Mouse (Mus musculus): ENCODE results near the gene Hs6st2.

DNA sequence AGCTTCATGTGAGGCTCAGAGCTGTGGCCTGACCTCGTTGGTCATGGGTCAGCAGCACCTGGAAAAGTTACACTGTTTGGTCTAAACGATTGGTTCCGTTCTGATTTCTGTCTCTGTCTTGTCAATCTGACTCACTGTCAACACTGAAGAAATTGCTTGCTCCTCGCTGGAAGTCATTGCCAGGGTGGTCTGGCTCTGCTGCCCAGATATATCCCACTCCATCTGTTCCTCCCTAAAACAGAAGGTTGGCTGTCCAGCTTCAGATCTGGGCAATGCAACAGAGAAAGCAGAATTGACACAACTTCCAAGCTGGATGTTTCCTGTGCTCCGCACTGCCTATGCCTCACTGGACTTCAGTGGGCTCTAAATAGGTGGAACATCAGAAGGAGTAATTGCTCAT, 256.6 kb downstream of the Hs6st2 start:
- TF ChIP-seq CTCF (conservative IDR thresholded peaks at IDR 0.05 in 1 of 2, IDR thresholded peaks at IDR 0.05 in 1 of 2; ENCODE audit: low read depth in 2 of 2, low read length in 2 of 2) (no peak), BHLHE40 (IDR thresholded peaks at IDR 0.05; ENCODE audit: low read depth, low read length) (no peak), EP300 (IDR thresholded peaks at IDR 0.05; ENCODE audit: low read length) (no peak), POLR2A (IDR thresholded peaks at IDR 0.05; ENCODE audit: low read depth, low read length) (no peak), ZC3H11A (IDR thresholded peaks at IDR 0.05; ENCODE audit: low read depth, low read length) (no peak), SMC3 (IDR thresholded peaks at IDR 0.05; ENCODE audit: low read depth, low read length) (no peak), CHD1 (IDR thresholded peaks at IDR 0.05; ENCODE audit: low read depth, low read length) (no peak), TCF12 (IDR thresholded peaks at IDR 0.05; ENCODE audit: low read depth, low read length) (no peak), POLR2AphosphoS2 (IDR thresholded peaks at IDR 0.05; ENCODE audit: low read depth, low read length) (no peak), USF1 (IDR thresholded peaks at IDR 0.05; ENCODE audit: low read depth, low read length) (no peak), ZNF384 (IDR thresholded peaks at IDR 0.05; ENCODE audit: low read depth, low read length) (no peak), NRF1 (IDR thresholded peaks at IDR 0.05; ENCODE audit: low read depth, low read length) (no peak)
